Mouse (Mus musculus): ENCODE measurements around the gene Klhl3.
"Not testable (repeated sequence)": the region's sequence is repeated elsewhere in the genome, so short reads cannot be mapped to it uniquely, and the experiment has no call there.

Gene Klhl3

DNA sequence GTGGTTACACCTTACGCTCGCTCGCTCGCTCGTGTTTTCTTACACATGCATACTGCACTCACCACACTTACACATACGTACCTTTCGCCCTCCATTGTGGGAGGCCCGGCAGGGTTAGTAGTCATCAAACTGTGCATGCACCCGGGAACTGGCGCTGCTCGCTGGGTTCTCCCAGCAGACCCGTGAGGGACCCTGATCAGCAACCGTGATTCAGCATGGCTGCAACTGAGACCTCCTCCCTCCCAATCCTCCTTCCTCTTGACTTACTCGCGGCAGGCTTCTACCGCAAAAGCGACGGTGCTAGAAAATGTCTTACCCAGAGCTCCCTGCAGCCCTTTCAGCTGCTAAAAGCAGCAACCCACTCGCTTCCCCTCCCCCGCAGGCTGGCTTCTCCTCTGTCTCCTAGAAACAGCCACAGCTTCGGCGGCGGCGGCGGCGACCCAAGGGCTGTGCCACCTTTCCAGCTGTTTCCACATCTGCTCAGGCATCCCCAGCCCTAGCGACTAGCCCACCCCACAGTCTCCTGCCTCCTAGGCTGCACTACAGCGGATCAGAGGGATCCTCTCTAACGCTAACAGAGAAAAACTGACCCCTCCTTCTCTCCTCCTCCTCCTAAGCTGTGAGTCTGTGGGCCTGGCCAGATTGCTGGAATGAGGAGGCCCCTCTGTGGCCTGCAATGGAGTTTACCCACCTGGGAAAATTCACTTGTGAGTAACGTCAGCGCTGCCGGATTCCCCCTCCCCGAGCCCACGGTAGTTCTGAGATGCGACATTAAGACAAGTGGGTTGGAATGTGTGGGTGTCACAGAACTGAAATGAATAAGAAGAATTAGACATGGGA, at the start of gene Klhl3:
Gene Klhl3 (minus strand): TSS at position 532 of the 840 bp plus-strand sequence.
- DNase-seq = peak; percentile 33 to 49

DNA sequence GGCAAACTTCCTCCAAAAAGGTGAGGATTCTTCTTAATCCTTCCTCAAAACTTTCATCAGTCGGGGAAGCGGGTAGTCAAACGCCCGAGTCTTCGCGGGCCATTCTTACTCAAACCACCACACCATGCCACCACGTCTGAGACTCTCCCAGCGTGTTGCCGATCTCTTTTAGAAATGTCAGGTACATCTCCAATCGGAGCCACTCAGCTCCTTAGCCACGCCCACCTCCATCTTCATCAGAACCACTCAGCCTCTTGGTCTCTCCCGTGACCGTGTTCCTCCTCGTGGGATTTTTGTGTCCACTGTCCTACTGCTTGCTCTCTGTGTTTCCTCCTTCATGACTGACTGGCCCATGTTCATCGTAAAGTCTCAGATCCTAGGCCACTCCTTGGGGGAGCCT, 47.4 kb upstream of the Klhl3 start:
- no peak for DNase-seq

DNA sequence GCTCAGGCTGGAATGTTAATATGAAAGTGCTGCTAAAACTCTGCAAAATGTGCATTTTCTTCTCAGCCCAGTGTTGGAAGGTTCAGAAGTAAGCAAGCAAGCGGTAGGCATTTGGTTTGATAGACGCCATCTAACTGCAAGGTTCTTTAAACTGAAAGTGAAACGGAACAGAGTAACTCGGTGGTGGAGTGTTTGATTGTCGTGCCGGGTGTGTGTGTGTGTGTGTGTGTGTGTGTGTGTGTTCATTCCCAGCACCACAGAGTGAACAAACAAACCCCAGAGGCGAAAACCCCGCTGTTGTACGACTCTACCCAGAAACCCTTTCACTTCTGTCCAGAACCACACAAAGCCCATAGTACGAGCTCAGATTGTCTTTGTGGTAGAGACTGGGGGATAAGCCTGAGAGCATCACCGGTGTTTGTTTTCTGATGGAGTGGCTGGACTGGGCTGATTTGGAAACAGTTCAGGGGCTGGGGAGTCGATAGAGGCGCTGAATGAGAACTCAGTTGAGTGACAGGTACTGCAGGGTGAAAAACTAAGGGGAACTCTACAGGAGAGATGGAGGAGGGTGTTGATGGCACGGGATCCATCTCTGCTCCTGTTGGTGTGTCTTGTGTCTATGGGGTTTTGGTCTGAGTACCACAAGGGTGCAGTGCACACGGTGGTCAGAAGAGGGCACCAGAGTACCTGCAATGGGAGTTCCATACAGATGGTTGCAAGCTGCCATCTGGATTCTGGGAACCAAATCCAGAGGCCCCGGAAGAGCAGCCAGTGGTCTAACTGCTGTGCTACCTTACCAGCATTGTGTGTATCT, 44.9 kb upstream of the Klhl3 start:
- peak; percentile 66 to 82 for DNase-seq

DNA sequence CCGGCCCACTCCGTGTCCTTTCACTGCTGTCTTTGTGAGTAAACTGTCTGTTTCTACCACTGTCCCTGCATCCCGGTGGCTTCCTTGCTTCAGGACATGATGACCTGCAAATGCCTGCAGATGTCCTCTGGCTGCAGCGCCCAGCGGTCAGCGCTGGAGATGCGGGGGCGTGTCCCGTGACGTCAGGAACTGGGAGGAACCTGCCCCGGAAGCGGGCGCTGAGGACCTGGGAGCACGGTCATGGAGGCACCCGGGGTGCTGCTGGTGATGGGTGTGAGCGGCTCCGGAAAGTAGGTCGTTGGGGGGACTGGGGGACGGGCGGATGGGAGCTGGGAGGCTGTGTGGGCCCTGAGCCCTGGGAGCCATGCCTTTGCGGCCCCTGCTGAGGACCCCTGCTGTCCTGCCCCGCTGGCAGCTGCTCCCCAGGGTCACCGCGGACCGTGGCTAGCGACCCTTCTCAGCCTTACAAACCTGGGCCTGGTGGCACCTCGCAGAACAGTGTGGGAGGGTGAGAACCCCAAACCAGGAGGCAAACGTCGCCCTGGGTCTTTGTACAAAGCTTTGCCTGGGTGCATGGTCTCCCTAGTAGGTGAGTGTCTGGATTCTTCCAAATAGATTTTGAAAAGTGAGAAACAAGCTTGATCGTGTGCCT, 44.2 kb upstream of the Klhl3 start, which contains the start of gene Idnk:
Gene Idnk (plus strand): TSS at position 203 of the 652 bp plus-strand sequence.
- DNase-seq = peak; percentile 75 to 87

DNA sequence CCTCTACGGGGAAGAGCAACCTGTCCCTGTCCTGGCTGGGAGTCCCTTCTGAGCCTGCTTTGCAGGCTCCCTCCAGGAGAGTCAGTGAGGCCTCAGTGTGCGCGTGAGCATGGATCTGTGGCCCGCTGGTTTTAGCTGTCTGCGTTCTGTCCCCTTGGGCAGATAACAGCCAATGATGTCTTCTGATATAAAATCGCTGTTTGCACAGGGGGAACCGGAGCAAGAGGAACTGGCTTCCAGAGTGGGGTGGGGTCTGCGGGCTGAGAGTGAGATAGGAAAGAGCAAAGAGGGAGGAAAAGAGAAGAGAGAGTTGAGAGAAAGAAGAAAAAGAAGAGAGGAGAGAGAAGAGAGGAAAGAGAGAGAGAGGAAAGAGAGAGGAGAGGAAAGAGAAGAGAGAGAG, 43.6 kb upstream of the Klhl3 start:
- DNase-seq = no peak

DNA sequence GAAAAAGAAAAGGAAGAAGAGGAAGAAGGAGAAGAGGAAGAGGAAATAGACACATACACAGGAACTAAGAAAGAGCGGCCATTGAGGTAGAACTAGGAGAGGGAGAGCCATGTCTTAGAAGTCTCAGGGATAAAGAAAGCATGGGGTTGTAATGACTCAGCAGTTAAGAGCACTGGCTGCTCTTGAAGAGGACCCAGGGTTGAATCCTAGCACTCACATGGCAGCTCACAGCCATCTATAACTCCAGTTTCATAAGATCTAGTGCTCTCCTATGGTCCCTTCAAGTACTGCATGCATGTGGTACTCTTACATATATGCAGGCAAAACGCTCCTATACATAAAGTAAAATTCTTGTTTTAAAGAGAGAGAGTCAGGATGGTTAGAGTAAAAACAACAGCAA, 42.6 kb upstream of the Klhl3 start:
- DNase-seq = no peak

DNA sequence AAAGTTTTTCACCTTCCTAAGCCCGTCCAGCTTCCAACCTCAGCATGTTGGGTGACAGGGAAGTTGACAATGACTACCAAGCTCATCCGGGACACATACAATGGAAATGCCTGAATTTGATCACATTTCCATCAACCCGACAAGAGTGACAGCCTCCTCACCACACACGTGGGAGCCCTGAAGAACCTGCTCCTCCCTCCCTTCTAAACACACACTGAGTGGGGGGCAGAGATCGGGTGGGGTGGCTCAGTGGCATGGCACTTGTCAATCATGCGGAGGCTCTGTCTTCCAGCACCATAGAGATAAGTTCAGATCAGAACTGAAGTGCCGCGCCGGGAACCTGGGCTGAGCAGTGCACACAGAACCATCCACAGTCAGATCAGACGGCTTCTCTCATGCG, 37.0 kb upstream of the Klhl3 start:
- DNase-seq = no peak

DNA sequence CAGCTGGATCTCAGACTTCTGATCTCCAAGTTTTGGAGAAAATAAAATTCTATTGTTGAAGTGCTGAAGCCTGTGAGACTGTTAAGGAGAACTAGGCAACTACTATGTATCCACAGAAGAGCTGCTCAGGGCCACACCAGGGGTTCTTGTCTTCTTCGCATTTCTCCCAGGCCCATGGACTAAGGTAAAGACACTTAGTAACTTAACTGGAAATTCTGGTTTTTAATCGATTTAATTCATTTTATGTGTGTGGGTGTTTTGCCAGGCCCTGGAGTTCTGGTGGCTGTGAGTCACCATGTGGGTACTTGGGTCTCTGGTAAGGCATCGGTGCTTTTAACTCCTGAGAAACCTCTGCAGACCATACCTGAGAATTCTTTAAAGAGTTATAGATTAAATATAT, 36.2 kb upstream of the Klhl3 start:
- DNase-seq = no peak

DNA sequence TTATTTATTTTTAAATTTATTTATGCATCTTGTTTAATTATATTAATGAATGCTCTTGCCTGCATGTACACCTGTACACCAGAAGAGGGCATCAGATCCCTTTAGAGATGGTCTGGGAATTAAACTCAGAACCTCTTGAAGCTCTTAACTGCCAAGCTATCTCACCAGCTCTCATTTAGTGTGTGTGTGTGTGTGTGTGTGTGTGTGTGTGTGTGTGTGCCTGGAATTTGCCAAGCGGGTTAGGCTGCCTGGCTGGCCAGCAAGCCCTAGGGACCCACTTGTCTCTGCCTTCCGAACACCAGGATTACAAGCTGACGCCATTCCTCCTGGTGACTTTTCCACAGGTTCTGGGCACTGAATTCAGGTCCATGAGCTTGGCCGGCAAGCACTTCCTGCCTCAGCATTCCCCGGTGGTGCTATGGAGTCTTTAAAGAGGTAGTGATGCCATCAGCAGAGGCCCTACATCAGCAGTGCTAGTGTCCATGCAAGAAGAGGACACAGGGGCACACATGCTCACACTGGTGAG, 35.7 kb upstream of the Klhl3 start:
- DNase-seq = no peak

DNA sequence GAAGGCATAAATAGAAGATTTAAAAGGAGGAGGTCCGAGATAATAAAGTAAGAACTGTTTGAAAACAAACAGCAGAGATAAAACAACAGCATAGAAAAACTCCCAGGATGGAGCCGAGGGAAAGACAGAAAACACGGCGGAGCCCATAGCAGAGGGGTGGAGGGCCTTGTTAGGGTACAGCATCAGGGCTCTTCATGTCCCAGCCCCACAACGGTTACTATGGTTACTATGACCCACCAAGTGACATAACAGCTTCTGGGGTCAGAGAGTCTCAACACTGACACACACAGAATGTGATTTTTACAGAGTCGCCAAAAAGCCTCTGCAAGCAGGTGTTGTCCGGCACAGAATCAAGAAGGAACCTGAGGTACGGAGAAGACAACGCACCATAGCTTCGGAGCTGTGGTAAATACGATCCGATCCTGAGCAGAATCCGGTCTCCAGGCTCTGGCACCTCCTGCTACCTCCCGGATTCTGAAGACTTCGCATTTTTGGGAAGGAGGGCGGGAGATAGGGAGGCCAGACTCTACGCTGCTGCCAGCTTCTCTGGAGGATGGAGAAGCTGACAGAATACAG, 35.0 kb upstream of the Klhl3 start:
- DNase-seq = no peak

DNA sequence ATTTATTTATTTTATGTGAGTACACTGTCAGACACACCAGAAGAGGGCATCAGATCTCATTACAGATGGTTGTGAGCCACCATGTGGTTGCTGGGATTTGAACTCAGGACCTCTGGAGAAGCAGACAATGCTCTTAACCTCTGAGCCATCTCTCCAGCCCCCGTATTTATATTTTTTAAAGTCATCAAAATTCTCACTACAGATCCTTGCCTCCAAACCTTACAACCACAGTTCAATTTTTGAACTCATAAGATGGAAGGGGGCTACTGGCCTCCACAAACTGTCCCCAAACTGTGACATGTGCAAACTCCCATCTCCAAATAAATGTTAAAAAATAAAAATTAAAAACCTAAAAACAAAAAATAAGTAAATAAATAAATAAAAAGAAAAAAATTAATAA, 34.4 kb upstream of the Klhl3 start:
- DNase-seq = no peak

DNA sequence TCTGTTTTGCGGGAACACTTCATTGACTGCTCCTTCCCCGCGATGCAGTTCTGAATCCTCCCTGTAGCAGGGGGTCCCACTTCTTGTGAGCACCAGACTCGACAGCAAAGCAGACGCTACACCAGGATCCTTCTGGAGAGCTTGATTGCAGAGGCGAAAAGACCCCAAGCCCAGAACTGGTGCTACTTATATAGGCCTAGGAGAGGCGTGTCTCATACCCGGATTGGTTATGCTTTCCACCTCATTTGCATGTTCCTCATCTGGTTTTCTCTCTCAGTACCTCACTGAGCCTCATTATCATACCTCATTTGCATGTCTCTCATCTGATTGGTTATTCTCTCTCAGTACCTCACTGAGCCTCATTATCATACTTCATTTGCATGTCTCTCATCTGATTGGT, 33.2 kb upstream of the Klhl3 start:
- not testable (repeated sequence) for DNase-seq

DNA sequence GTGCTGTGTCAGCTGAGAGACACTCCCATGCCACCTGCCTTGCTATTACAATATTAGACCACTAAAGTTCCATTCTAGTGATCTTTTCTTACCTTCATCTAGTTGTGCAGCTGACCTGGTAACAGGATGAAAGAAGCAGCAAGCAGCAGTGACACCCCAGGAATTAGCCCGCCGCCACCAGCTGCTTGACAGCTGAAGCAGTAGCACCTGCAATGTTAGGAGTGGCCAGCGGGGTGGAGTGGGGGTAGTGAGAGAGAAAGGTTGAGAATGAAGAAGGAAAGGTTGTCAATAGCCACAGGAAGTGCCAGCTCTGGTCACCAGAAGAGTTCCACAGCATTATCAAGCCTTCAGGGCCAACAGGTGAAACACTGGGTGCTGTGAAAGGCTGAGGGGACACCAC, 18.3 kb upstream of the Klhl3 start:
- DNase-seq = no peak

DNA sequence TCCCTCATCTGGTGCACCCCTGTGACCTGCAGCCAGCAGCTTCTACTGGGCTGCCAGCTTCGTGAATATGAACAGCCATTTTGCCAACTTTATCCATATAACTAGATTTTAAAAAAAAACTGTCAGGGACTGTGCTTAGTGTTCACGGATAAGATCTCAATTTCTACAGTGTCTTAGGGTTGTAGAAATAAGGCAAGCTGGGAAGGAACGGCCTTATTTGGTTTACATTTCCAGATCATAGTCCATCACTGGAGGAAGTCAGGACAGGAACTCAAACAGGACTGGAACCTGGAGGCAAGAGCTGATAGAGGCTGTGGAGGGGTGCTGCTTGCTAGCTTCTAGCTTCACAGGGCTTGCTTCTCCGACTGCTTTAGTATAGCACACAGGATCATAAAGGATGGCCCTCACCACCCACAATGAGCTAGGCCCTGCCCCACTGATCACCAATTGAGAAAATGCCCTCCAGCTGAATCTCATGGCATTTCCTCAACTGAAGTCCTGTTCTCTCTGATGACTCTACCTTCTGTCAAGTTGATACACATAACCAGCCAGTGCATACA, 16.4 kb upstream of the Klhl3 start:
- no peak for DNase-seq

DNA sequence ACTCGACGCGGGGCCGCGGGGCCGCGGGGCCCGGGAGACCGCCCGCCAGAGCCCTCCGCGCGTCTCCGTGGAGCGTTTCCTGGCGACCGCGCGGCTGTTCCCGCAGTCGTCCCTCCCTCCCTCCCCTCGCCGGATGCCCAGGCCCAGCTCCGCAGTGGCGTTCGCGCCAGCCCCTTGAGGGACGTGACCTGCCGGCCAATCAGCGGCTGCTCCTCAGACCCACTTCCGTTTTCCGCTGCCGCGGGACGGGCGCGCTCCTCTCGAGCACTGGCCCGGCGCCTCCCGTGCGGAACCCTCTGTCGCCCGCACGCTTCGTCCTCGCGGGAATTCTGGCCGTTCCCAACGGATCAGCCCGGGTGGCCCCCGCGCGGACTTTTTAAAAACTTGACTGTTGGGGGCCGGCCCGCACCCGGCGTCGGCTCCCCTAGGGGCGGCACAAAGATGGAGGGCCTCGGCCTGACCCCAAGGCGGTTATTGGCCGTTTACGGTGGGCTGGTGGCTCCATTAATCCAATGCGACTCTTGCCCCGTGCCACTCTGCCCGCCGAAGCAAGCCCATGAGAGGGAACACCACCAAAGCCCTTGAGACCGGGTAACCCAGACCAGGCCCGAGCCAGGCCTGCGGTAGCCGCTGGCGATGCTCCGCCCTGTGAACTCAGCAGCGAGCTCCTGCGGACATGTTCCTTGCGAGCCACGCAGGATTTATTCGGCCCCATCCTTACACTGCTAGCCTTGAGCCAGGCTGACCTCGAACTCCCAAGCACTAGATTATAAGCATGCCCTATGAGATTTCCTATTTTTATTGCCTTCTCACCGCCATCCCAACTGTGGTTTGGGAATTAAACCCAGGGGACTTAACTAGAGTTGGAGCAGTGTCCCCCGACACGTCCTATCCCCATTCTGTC, 15.6 kb upstream of the Klhl3 start:
- DNase-seq = peak; percentile 88 to 91

DNA sequence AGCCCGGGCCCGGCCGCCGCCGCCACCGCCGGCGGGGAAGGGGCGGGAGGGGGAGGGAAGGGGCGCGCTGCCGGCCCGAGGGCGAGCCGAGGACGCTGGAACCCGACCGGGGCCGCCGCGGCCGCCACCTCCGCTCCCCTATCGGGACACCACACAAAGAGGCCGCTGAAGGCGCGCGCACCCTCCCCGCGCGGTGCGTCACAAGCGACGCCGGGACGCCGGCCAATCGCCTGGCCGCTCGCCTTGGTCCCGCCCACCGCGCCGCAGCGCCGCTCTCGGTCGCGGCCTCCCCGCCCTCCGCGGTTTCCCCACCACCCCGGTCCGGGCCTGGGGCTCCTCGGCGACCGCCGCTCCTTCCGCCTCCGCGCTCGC, 15.0 kb upstream of the Klhl3 start, which contains the start of gene Hnrnpa0:
Gene Hnrnpa0 (minus strand): TSS at position 161 of the 372 bp plus-strand sequence.
- peak; percentile 90 to 95 for DNase-seq

DNA sequence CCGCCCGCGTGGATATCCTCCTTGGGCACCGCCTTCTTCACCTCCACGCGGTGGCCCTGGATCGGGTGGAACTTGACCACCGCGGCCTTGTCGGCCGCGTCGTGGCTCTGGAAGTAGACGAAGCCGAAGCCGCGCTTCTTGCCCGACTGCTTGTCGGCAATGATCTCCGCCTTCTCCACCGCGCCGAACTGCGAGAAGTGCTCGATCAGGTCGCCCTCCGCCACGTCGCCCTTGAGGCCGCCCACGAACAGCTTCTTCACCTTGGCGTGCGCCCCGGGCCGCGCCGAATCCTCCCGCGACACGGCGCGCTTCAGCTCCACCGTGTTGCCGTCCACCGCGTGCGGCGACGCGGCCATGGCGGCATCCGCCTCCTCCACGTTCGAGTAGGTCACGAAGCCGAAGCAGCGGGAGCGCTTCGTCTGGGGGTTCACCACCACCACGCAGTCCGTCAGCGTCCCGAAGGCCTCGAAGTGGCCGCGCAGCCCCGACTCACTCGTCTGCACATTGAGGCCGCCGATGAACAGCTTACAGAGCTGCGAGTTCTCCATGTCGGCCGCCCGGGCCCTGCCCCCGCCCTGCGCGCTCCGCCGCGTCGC, 14.5 kb upstream of the Klhl3 start:
- peak in 1 of 2 experiments; percentile 75 for DNase-seq

DNA sequence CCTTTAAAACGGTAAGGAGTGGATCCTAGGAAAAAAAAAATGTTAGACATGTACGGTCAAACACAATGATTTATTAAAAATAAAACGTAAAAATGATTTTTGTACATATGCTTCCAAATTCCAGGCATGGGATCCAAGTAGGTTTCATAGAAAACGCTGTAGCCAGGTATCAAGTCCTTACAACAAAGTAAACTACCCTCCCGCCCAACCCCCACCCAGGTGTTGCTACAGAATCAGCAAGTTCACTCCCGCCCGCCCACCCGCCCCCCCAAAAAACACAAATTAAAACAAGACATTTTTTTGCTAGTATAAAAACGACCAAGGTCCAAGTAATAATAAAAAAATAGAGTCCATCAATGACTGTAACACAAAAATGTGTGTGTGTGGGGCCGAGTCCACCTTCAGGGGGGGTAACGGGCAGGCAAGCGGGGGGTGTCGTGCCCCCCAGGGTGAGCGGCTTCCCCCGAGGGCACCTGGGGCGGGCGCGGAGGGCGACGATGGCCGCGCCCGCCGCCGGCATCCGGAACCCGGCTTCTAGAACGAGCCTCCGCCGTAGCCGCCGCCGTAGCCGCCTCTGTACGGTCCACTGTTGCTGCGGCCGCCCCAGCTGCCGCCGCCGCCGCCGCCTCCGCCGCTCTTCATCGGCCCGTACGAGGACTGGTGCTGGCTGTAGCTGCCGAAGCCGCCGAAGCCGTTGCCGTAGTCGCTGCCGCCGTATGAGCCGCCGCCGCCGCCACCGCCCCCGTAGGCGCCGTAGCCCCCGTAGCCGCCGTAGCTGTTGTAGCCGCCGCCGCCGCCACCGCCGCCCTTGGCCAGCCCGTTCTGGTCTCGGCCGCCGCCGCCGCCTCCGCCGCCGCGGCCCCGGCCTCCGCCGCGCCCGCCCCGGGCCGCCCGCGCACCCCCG, 13.7 kb upstream of the Klhl3 start:
- peak in 1 of 2 experiments; percentile 27 for DNase-seq

DNA sequence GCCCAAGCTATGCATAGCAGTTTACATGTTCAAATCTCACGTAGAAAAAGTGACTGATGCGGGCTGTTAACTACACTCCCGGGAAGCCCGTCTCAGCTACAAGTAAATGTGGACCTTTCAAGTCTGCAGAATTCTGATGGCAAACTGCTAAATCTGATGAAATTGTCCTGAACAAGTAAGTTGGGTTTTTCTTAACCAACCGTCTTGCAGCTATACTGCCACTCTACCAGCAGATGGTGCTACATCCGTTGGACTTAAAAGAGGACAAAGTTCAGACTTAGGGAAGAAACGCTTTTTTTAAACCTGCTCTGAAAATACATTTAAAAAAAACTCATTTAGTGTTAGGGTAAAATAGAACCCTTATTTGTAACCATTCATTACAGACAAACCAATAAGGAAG, 12.7 kb upstream of the Klhl3 start:
- peak in 1 of 2 experiments; percentile 26 for DNase-seq

DNA sequence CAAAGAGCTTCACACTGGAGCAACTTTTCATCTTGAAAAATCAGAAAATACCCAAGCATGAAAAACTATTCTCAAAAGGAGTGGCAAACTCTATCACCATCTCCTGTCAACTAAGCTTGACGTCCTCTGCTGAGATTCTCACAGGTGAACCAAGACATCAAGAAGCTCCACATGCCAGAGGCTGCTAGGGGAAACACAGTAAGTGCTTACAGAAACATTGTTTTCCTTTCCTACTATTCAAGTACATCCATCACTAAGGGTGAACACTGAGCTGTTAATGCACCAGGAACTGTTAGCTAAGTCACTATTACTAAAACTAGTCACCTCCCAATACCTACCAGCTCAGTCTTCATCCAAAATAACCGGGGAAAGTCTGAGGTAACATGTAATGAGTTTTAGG, 11.6 kb upstream of the Klhl3 start:
- no peak for DNase-seq
